Mouse (Mus musculus) spleen, postnatal 4 days (tissue): ENCODE results near the gene Pik3cg.
A peak's percentile ranks its signal among the peaks of the same experiment; 100 is the strongest.

Source experiments
- DNase-seq, 2 experiments: peaks; one replicate each; pipeline ENCODE4 v3.0.0; 2022; ENCODE audit warnings: low spot score in 2 of 2

The Pik3cg gene

DNA sequence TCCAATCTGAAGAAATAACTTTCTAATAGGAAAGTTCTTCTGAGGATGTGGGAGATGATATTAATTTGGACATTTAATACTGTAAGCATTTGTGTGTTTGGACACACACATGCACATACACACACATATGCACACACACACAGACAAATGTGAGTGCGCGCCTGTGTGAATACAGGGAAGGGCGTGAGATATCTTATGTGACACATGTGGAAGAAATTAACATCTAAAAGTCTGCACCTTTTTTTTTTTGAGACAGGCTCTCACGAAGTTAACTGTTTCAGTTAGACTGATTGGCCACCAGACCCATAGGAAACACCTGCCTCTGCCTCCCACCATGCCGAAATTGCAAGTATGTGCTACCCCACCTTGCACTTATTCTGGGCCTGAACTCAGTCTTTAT, 64.7 kb downstream of the Pik3cg start:
- no peak for DNase-seq

GRCm38 (mm10) chr12:32143151-32143550, 65.3 kb downstream of the Pik3cg start:
- peak in 1 of 2 experiments; percentile 50 for DNase-seq

- DNase-seq = no peak
Measured at GRCm38 (mm10) chr12:32141766-32142165, 66.7 kb downstream of the Pik3cg start.

- DNase-seq = no peak
Measured at GRCm38 (mm10) chr12:32138831-32139230, 69.6 kb downstream of the Pik3cg start.

GRCm38 (mm10) chr12:32138362-32138761, 70.1 kb downstream of the Pik3cg start:
- no peak for DNase-seq

GRCm38 (mm10) chr12:32137542-32137941, 70.9 kb downstream of the Pik3cg start:
- DNase-seq = no peak

DNA sequence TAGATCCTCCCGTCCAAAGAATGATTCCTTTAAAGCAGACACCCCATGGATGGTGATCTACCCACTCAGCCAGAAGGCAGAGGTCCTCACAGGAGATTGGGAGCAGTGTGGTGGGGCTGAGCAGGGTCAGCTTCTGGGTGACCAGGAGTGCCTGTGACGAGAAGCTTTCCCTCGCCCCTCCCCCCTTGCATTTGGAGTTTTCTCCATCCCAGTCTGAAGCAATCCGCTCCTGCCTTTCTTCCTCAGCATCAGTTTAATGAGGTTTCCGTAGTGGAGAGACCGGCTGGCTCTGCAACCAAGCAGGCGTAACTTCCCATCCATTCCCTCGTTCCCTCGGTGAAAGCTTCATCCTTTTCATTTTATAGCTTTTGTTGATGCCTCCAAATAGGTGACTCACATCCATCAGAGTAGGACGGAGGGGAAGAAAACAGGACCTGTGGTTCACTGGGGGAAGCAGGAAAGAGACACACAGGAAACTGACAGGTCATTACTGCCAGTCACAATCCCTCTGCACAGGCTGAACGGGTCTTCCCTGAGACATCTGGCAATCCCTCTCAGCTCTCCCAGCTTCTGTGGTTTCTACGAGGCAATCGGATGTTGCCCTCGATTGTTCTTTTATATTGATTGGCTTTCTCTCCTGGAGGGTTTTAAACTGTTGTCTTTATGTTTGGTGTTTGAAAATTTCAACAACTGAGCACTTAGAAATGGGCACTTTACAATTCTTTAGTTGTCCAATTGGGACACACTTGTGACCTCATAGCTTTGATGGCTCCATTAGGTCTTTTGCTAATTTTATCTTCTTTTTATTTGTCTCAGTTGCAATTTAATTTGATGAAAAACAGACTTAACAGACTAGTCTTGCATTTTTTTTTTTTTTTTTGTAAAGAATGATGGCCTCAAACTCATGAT, 80.6 kb downstream of the Pik3cg start:
- peak in 1 of 2 experiments; percentile 55 for DNase-seq

DNA sequence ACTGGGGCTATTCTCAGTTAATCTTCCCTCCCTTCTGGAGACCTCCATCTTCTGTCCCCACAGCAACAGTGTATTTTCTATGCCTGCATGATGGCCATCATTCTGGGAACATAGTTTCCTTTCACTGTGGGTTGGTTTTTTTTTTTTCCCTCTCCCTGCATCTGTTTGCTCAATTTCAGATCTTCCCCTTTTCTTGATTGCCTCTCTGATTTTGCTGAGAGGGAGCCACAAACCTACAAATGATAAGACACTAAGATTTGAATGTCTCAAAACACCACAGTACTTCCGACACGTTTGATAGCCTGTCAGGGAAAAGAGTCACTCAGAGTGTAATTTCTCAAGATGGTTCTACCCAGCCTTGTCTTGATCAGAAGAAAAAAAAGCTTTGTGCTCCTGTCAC, 81.3 kb downstream of the Pik3cg start:
- peak in 1 of 2 experiments; percentile 28 for DNase-seq

- no peak for DNase-seq
Measured at GRCm38 (mm10) chr12:32124456-32124855, 84.0 kb downstream of the Pik3cg start.

DNA sequence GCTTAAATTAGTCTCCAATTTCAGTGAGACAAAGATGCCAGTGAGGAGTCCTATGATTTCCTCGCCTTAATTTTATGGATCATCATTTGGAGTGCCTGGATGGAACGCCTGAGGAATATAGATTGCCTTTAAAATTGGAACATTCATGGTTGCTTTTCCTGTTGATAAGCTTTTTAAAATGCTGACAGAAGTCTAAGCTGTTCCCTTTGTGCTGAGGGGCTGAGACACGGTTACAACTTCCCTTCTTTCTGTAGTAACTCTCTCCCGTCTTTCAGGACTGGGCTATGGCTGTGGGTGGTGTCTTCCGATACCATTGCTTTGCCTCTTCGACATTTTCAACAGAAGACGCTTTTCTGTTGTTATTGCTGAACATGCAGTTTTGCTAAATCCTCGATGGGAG, 84.4 kb downstream of the Pik3cg start:
- DNase-seq = peak in 1 of 2 experiments; percentile 55

GRCm38 (mm10) chr12:32123559-32123958, 84.9 kb downstream of the Pik3cg start:
- peak; percentile 62 to 73 for DNase-seq
